Mouse (Mus musculus): Measurements from ENCODE around the gene Zfp618. TPM values are rescaled to one million over a fixed set of nuclear protein-coding genes. Genes with fewer than 3 reads are reported as not detected.

Zfp618 gene
- total and polyA plus RNA-seq, 3 experiments = not detected

DNA sequence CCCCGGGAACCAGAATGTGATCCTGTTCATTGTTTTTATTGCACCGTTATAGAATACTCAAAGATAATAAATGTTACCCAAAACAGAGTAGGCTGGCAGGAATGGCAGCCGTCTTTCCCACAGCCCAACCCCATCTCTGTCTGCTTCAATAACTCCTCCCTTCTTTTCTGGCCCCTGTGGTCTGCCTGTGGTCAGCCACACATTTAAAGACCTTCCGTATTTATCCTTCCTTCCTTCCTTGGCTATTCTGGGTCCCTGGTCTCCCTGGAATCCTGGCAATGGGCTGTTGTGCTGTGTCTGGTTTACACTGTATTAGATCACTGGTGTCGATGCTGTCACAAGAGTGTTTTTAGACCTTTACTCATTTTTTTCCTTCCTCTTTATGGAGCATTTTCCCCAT lies 125.8 kb downstream of the Zfp618 start:
- no peaks in the 10 kb centered on the region for H3K36me3 ChIP-seq (ENCODE audit: control insufficient read depth in 1 of 2, insufficient read depth in 2 of 2, low read length in 2 of 2)
- no peaks in the 10 kb centered on the region for H3K4me1 ChIP-seq (ENCODE audit: control insufficient read depth in 1 of 2, insufficient read depth in 2 of 2, low read length in 2 of 2)
- no peaks in the 10 kb centered on the region for H3K79me2 ChIP-seq (ENCODE audit: control insufficient read depth, insufficient read depth, low read length, poor library complexity)
- H3K27ac ChIP-seq (ENCODE audit: control insufficient read depth, low read depth, low read length) = no peak overlapping the region
- H3K4me3 ChIP-seq (ENCODE audit: control insufficient read depth in 1 of 2, insufficient read depth in 1 of 2, low read depth in 2 of 2, low read length in 2 of 2) = no peak overlapping the region
- no peaks in the 10 kb centered on the region for H3K9me3 ChIP-seq (replicated peaks; ENCODE audit: insufficient read depth, low read length)
- no peak for TF ChIP-seq POLR2AphosphoS5 (IDR thresholded peaks at IDR 0.05; ENCODE audit: borderline replicate concordance, low read depth, low read length)
- DNase-seq (ENCODE audit: low read depth, low spot score) = no peak
- H3K27me3 ChIP-seq (ENCODE audit: control insufficient read depth in 1 of 2, insufficient read depth in 2 of 2, low read length in 2 of 2) = no peaks in the 10 kb centered on the region
- H3K9ac ChIP-seq (ENCODE audit: control insufficient read depth, low read depth, low read length, poor library complexity, severe bottlenecking) = no peak overlapping the region

DNA sequence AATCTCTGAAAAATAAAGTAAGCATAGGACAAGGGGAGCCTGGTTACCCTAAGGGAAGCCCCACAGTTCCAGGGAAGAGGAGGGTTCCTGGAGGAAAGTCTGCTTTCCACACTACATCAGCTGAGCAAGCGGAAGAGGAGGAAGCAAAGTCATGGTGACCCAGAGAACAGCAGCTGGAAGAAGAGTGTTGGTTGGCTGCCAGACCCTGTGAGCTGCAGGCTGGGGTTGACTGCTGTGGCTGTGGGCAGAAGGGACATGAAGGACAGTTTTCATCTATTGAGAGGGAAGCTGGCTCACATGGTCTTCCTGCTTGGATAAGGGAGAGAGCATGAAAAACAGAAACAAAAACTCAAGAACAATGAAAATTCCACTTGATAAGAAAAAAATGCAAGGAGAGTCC lies 132.2 kb downstream of the Zfp618 start:
- Histone ChIP-seq H3K9me3 (replicated peaks; ENCODE audit: insufficient read depth, low read length) (no peaks in the 10 kb centered on the region), H3K27me3 (ENCODE audit: control insufficient read depth in 1 of 2, insufficient read depth in 2 of 2, low read length in 2 of 2) (no peaks in the 10 kb centered on the region), H3K36me3 (ENCODE audit: control insufficient read depth in 1 of 2, insufficient read depth in 2 of 2, low read length in 2 of 2) (no peaks in the 10 kb centered on the region), H3K79me2 (ENCODE audit: control insufficient read depth, insufficient read depth, low read length, poor library complexity) (no peaks in the 10 kb centered on the region), H3K27ac (ENCODE audit: control insufficient read depth, low read depth, low read length) (no peak overlapping the region), H3K4me1 (ENCODE audit: control insufficient read depth in 1 of 2, insufficient read depth in 2 of 2, low read length in 2 of 2) (no peaks in the 10 kb centered on the region), H3K4me3 (ENCODE audit: control insufficient read depth in 1 of 2, insufficient read depth in 1 of 2, low read depth in 2 of 2, low read length in 2 of 2) (no peak overlapping the region), H3K9ac (ENCODE audit: control insufficient read depth, low read depth, low read length, poor library complexity, severe bottlenecking) (no peak overlapping the region)
- no peak for DNase-seq (ENCODE audit: low read depth, low spot score)
- TF ChIP-seq UBTF (IDR thresholded peaks at IDR 0.05; ENCODE audit: borderline replicate concordance, insufficient read depth, low read depth, low read length) = no peak
- TF ChIP-seq MAFK (IDR thresholded peaks at IDR 0.05; ENCODE audit: borderline replicate concordance, low read depth, low read length) = no peak
- no peak for TF ChIP-seq MAX (IDR thresholded peaks at IDR 0.05; ENCODE audit: low read length)
- no peak for TF ChIP-seq ZKSCAN1 (IDR thresholded peaks at IDR 0.05; ENCODE audit: low read depth, low read length)
- no peak for TF ChIP-seq CHD2 (IDR thresholded peaks at IDR 0.05; ENCODE audit: low read length)
- no peak for TF ChIP-seq TCF12 (IDR thresholded peaks at IDR 0.05; ENCODE audit: low read depth, low read length)

DNA sequence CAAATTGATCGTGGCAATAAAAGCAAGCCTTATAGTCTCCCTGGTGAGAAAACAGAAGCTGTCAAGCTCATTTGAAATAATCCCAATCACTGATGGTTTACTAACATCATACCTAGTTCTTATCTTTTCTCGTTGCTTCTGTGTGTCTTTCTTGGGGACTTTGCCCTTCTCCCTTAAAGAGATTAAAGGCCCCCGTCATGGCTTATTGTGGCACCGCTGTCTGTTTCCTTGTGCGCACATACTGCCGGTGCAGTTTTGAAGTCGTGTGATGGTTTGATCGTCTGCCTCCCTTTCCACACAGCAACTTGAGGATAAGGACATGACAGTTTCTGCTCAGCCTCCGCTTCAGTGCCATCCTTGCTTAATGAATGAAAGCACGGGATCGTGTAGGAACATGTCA lies 135.1 kb downstream of the Zfp618 start:
- H3K9me3 ChIP-seq (replicated peaks; ENCODE audit: insufficient read depth, low read length) = no peaks in the 10 kb centered on the region
- DNase-seq (ENCODE audit: low read depth, low spot score) = no peak
- H3K4me3 ChIP-seq (ENCODE audit: control insufficient read depth in 1 of 2, insufficient read depth in 1 of 2, low read depth in 2 of 2, low read length in 2 of 2) = no peak overlapping the region

More for the DNA sequence above, 135.1 kb downstream of the Zfp618 start:
- H3K27ac ChIP-seq (ENCODE audit: control insufficient read depth, low read depth, low read length) = no peak overlapping the region
- no peak for TF ChIP-seq SMC3 (IDR thresholded peaks at IDR 0.05; ENCODE audit: low read depth, low read length)
- no peak for TF ChIP-seq GABPA (IDR thresholded peaks at IDR 0.05; ENCODE audit: low read depth, low read length)
- TF ChIP-seq CHD1 (IDR thresholded peaks at IDR 0.05; ENCODE audit: low read depth, low read length) = no peak
- TF ChIP-seq NELFE (IDR thresholded peaks at IDR 0.05; ENCODE audit: low read depth, low read length) = no peak
- TF ChIP-seq POLR2AphosphoS2 (IDR thresholded peaks at IDR 0.05; ENCODE audit: low read length) = no peak
- TF ChIP-seq MEF2A (IDR thresholded peaks at IDR 0.05; ENCODE audit: extremely low read depth, insufficient replicate concordance, low read depth, low read length, poor library complexity, severe bottlenecking) = no peak
- no peak for TF ChIP-seq CTCF (IDR thresholded peaks at IDR 0.05 in 2 of 3, conservative IDR thresholded peaks at IDR 0.05 in 1 of 3; ENCODE audit: control insufficient read depth in 1 of 3, insufficient read depth in 1 of 3, low read depth in 2 of 3, low read length in 3 of 3, poor library complexity in 1 of 3, severe bottlenecking in 1 of 3)
- TF ChIP-seq USF2 (IDR thresholded peaks at IDR 0.05; ENCODE audit: borderline replicate concordance in 1 of 2, insufficient read depth in 1 of 2, low read depth in 1 of 2, low read length in 2 of 2) = no peak
- TF ChIP-seq ZC3H11A (IDR thresholded peaks at IDR 0.05; ENCODE audit: low read depth, low read length) = no peak
- no peak for TF ChIP-seq UBTF (IDR thresholded peaks at IDR 0.05; ENCODE audit: borderline replicate concordance, insufficient read depth, low read depth, low read length)
- TF ChIP-seq MAFK (IDR thresholded peaks at IDR 0.05; ENCODE audit: borderline replicate concordance, low read depth, low read length) = no peak
- no peak for TF ChIP-seq MYB (IDR thresholded peaks at IDR 0.05; ENCODE audit: low read depth, low read length)
- TF ChIP-seq JUND (IDR thresholded peaks at IDR 0.05; ENCODE audit: low read depth, low read length) = no peak
- TF ChIP-seq GATA1 (IDR thresholded peaks at IDR 0.05; ENCODE audit: low read depth, low read length) = no peak
- TF ChIP-seq POLR2A (IDR thresholded peaks at IDR 0.05; ENCODE audit: control insufficient read depth in 1 of 2, insufficient read depth in 1 of 2, low read depth in 1 of 2, low read length in 2 of 2, poor library complexity in 1 of 2) = no peak
- H3K4me1 ChIP-seq (ENCODE audit: control insufficient read depth in 1 of 2, insufficient read depth in 2 of 2, low read length in 2 of 2) = no peaks in the 10 kb centered on the region
- no peaks in the 10 kb centered on the region for H3K79me2 ChIP-seq (ENCODE audit: control insufficient read depth, insufficient read depth, low read length, poor library complexity)
- no peaks in the 10 kb centered on the region for H3K36me3 ChIP-seq (ENCODE audit: control insufficient read depth in 1 of 2, insufficient read depth in 2 of 2, low read length in 2 of 2)
- H3K9ac ChIP-seq (ENCODE audit: control insufficient read depth, low read depth, low read length, poor library complexity, severe bottlenecking) = no peak overlapping the region
- H3K27me3 ChIP-seq (ENCODE audit: control insufficient read depth in 1 of 2, insufficient read depth in 2 of 2, low read length in 2 of 2) = no peaks in the 10 kb centered on the region

All from MEL (cell line).